Mouse (Mus musculus) small intestine, adult 2 months (tissue): ENCODE results near the gene Hmga2.

Experiments
- CTCF ChIP-seq: fragments of 200-500 bp; IDR thresholded peaks from 2 replicates; pipeline ENCODE4 v1.5.1; 2012; ENCODE audit warnings: low read depth, mild to moderate bottlenecking, control low read depth, inconsistent platforms, low read length, moderate library complexity, mixed read lengths; ENCODE audit not compliant: insufficient replicate concordance, insufficient read length; ENCODE audit errors: extremely low read depth
- POLR2A ChIP-seq: fragments of 200-500 bp; IDR thresholded peaks from 2 replicates; pipeline ENCODE4 v1.6.1; 2012; ENCODE audit warnings: low read depth, mild to moderate bottlenecking, control low read depth, inconsistent platforms, low read length, moderate library complexity

GRCm38 (mm10) chr10:120443757-120444311, 32.4 kb downstream of the Hmga2 start:
- TF ChIP-seq POLR2A: no peak
- no peak for TF ChIP-seq CTCF
